Mouse (Mus musculus): Measurements from ENCODE around the gene Slc7a4.
"Not testable (repeated sequence)": the region's sequence is repeated elsewhere in the genome, so short reads cannot be mapped to it uniquely, and the experiment has no call there.

DNA sequence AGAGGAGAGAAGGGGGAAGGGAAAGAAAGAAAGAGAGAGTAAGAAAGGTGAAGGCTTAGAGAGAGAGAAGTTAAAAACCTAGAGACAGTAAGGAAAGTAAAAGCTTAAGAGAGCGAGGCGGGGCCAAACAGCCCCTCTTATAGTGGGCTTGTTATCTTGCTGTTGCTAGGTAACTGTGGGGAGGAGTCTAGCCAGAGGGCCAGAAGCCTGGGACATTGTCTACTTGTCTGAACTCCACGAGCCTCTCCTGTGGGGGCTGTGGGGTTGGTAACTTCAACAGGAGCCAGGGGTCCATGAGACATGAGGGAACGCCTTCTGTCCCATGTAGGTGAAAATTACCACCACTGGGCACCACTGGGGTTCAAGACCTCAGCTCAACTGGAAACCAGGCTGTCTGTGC is 28.3 kb downstream of the Slc7a4 start:
- TF ChIP-seq GATA1 (IDR thresholded peaks at IDR 0.05; ENCODE audit: low read length), result peak; percentile 50; the same call in 1 of the 2 replicates
- TF ChIP-seq TAL1 (IDR thresholded peaks at IDR 0.05; ENCODE audit: low read length), result not testable (repeated sequence)
